Mouse (Mus musculus) liver, embryonic 12.5 days (tissue): ENCODE measurements around the gene Hdac9. TPM values are rescaled to one million over a fixed set of nuclear protein-coding genes. Genes with fewer than 3 reads are reported as not detected.

ENCODE experiments used
- ATAC-seq: fragments of 200-750 bp; cut with Nextera tagmentation; 2 replicates; pipeline ENCODE4 v1.8.0; 2017; ENCODE audit warnings: moderate number of reproducible peaks, mild to moderate bottlenecking, moderate library complexity
- H3K27ac ChIP-seq: fragments of 300-500 bp; sonication (generic); 2 replicates; pipeline ENCODE4 v1.5.1; 2016; ENCODE audit warnings: mild to moderate bottlenecking
- H3K27me3 ChIP-seq: fragments of 300-500 bp; sonication (generic); replicated peaks from 2 replicates; pipeline ENCODE4 v1.6.1; 2016; ENCODE audit warnings: mild to moderate bottlenecking, moderate library complexity
- H3K36me3 ChIP-seq: fragments of 300-500 bp; sonication (generic); 2 replicates; pipeline ENCODE4 v1.6.1; 2016; ENCODE audit warnings: mild to moderate bottlenecking, moderate library complexity
- H3K4me1 ChIP-seq: fragments of 300-500 bp; sonication (generic); 2 replicates; pipeline ENCODE4 v1.6.1; 2016
- H3K4me2 ChIP-seq: fragments of 300-500 bp; sonication (generic); 2 replicates; pipeline ENCODE4 v1.6.1; 2016; ENCODE audit warnings: mild to moderate bottlenecking, moderate library complexity
- H3K4me3 ChIP-seq: fragments of 300-500 bp; sonication (generic); 2 replicates; pipeline ENCODE4 v1.5.1; 2016; ENCODE audit warnings: mild to moderate bottlenecking, moderate library complexity
- H3K9ac ChIP-seq: fragments of 300-500 bp; sonication (generic); 2 replicates; pipeline ENCODE4 v1.6.1; 2016; ENCODE audit warnings: mild to moderate bottlenecking, moderate library complexity
- H3K9me3 ChIP-seq: fragments of 300-500 bp; sonication (generic); replicated peaks from 2 replicates; pipeline ENCODE4 v1.6.1; 2016; ENCODE audit warnings: mild to moderate bottlenecking, moderate library complexity
- WGBS: fragments of 180-500 bp; shearing (Covaris S2); methylation state at CpG from one replicate; pipeline ENCODE4 v1.1.7; 2016; ENCODE audit not compliant: insufficient replicate concordance; 5-methylcytosine and 5-hydroxymethylcytosine counted together
- polyA plus RNA-seq: library from polyadenylated mRNA; unstranded; fragments of >200 nt; fragmentation: Nextera tagmentation; extraction: Ambion mirVana; gene quantifications from 2 replicates; pipeline ENCODE4 v1.2.1, GENCODE M21; 2016

Gene Hdac9
- polyA plus RNA-seq, 1 experiment from 2014 or later, result 1.5 TPM

DNA sequence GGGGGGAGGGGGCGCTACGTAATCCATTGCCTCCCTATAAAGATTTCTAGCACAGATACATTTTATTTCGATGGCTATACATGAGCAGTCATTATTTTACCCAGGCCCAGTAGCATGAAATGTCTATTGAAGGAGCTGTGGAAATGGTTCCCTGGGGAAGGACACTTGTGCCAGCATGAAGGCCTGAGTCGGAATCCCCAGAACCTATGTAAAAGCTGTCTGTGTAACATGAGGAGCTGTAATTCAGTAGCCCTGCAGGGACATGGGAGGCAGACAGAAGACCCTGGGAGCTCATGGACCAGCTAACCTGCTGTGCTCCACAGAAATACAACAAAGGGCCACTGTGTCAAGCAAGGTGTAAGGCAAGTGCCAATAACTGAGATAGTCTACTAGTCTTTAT, 75.7 kb downstream of the Hdac9 start:
- Histone ChIP-seq H3K9me3 (no peaks in the 10 kb centered on the region), H3K4me2 (no peak overlapping the region), H3K27me3 (no peaks in the 10 kb centered on the region), H3K9ac (no peak overlapping the region), H3K36me3 (no peaks in the 10 kb centered on the region), H3K4me1 (no peaks in the 10 kb centered on the region), H3K27ac (no peak overlapping the region), H3K4me3 (no peak overlapping the region)
- WGBS, result 69% methylated on average over 4 of the region's 4 CpGs
- no peak for ATAC-seq

DNA sequence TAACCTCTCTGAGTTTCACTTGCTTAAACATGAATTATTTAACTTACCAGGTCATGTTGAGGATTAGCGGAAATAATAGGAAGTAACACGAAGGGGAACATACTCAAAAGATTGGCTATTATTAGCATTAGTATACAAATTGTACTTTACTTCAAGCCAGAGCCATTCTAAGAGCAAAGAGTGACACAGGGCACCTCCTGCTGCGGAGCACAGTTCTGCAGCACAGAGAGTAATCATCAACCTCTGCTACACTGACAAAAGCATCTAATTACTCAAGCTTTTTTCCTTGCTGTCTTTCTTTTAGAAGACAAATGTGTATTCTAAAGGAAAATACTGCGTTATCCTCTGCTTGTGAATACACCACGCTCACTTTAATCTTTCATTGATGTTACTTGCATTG, 79.6 kb downstream of the Hdac9 start:
- ATAC-seq, result no peak

GRCm38 (mm10) chr12:34836864-34837263, 80.0 kb downstream of the Hdac9 start:
- WGBS, result 52% methylated on average over 1 of the region's 1 CpGs
- H3K27me3 ChIP-seq, result no peaks in the 10 kb centered on the region
- H3K9me3 ChIP-seq, result no peaks in the 10 kb centered on the region
- no peak for ATAC-seq
- H3K9ac ChIP-seq, result no peak overlapping the region
- H3K4me3 ChIP-seq, result no peak overlapping the region
- H3K4me1 ChIP-seq, result no peaks in the 10 kb centered on the region
- no peaks in the 10 kb centered on the region for H3K36me3 ChIP-seq
- no peak overlapping the region for H3K27ac ChIP-seq
- no peak overlapping the region for H3K4me2 ChIP-seq

More for the DNA sequence above, 79.6 kb downstream of the Hdac9 start:
- no peaks in the 10 kb centered on the region for H3K36me3 ChIP-seq
- no peaks in the 10 kb centered on the region for H3K4me1 ChIP-seq
- no peak overlapping the region for H3K27ac ChIP-seq
- WGBS, result 64% methylated on average over 5 of the region's 5 CpGs
- no peaks in the 10 kb centered on the region for H3K27me3 ChIP-seq
- H3K9ac ChIP-seq, result no peak overlapping the region
- no peaks in the 10 kb centered on the region for H3K9me3 ChIP-seq
- H3K4me3 ChIP-seq, result no peak overlapping the region
- no peak overlapping the region for H3K4me2 ChIP-seq

GRCm38 (mm10) chr12:34836085-34836484, 80.8 kb downstream of the Hdac9 start:
- Histone ChIP-seq H3K27me3 (no peaks in the 10 kb centered on the region), H3K9ac (no peak overlapping the region), H3K4me2 (no peak overlapping the region), H3K9me3 (no peaks in the 10 kb centered on the region), H3K27ac (no peak overlapping the region), H3K4me3 (no peak overlapping the region), H3K4me1 (no peaks in the 10 kb centered on the region), H3K36me3 (no peaks in the 10 kb centered on the region)
- ATAC-seq, result no peak
- WGBS, result 65% methylated on average over 1 of the region's 1 CpGs

- no peak overlapping the region for H3K27ac ChIP-seq
- H3K9ac ChIP-seq, result no peak overlapping the region
- H3K36me3 ChIP-seq, result no peaks in the 10 kb centered on the region
- no peak for ATAC-seq
- no peaks in the 10 kb centered on the region for H3K9me3 ChIP-seq
- no peaks in the 10 kb centered on the region for H3K27me3 ChIP-seq
- WGBS, result 55% methylated on average over 3 of the region's 3 CpGs
- no peaks in the 10 kb centered on the region for H3K4me1 ChIP-seq
- H3K4me3 ChIP-seq, result no peak overlapping the region
- no peak overlapping the region for H3K4me2 ChIP-seq
Measured at GRCm38 (mm10) chr12:34835493-34835892, 81.4 kb downstream of the Hdac9 start.

GRCm38 (mm10) chr12:34828684-34829083, 88.2 kb downstream of the Hdac9 start:
- Histone ChIP-seq H3K9me3 (no peaks in the 10 kb centered on the region), H3K4me2 (no peak overlapping the region), H3K36me3 (no peaks in the 10 kb centered on the region), H3K27ac (no peak overlapping the region), H3K4me1 (no peaks in the 10 kb centered on the region), H3K9ac (no peak overlapping the region), H3K27me3 (no peaks in the 10 kb centered on the region), H3K4me3 (no peak overlapping the region)
- no peak for ATAC-seq
- whole genome bisulfite sequencing, result 75% methylated on average over 3 of the region's 3 CpGs

DNA sequence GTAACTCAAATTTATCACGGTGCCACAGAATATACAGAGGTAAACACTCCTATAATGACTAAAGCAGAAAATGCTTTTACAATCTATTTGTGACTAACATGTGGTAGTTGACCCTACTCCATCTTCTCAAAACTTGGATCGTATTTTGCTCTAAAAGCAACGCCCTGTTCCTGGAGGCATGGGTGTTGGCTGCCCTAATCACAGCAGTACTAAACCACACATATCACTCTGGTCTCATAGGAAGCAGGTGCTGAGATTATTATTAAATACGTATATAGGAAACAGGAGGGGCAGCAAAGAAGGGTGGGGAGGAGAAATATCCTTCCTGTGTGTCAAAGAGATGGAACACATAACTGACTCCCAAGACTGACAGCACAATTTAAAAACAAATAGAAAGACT, 90.0 kb downstream of the Hdac9 start:
- H3K27ac ChIP-seq, result no peak overlapping the region
- H3K36me3 ChIP-seq, result no peaks in the 10 kb centered on the region
- no peak overlapping the region for H3K9ac ChIP-seq
- ATAC-seq, result no peak
- WGBS, result 68% methylated on average over 4 of the region's 4 CpGs
- no peak overlapping the region for H3K4me2 ChIP-seq
- H3K4me3 ChIP-seq, result no peak overlapping the region
- H3K9me3 ChIP-seq, result no peaks in the 10 kb centered on the region
- no peaks in the 10 kb centered on the region for H3K4me1 ChIP-seq
- H3K27me3 ChIP-seq, result no peaks in the 10 kb centered on the region

GRCm38 (mm10) chr12:34820229-34820628, 96.7 kb downstream of the Hdac9 start:
- no peaks in the 10 kb centered on the region for H3K36me3 ChIP-seq
- no peak overlapping the region for H3K27ac ChIP-seq
- WGBS, result 42% methylated on average over 6 of the region's 6 CpGs
- H3K4me1 ChIP-seq, result no peaks in the 10 kb centered on the region
- no peak overlapping the region for H3K4me3 ChIP-seq
- H3K4me2 ChIP-seq, result no peak overlapping the region
- no peaks in the 10 kb centered on the region for H3K27me3 ChIP-seq
- ATAC-seq, result no peak
- no peaks in the 10 kb centered on the region for H3K9me3 ChIP-seq
- no peak overlapping the region for H3K9ac ChIP-seq

DNA sequence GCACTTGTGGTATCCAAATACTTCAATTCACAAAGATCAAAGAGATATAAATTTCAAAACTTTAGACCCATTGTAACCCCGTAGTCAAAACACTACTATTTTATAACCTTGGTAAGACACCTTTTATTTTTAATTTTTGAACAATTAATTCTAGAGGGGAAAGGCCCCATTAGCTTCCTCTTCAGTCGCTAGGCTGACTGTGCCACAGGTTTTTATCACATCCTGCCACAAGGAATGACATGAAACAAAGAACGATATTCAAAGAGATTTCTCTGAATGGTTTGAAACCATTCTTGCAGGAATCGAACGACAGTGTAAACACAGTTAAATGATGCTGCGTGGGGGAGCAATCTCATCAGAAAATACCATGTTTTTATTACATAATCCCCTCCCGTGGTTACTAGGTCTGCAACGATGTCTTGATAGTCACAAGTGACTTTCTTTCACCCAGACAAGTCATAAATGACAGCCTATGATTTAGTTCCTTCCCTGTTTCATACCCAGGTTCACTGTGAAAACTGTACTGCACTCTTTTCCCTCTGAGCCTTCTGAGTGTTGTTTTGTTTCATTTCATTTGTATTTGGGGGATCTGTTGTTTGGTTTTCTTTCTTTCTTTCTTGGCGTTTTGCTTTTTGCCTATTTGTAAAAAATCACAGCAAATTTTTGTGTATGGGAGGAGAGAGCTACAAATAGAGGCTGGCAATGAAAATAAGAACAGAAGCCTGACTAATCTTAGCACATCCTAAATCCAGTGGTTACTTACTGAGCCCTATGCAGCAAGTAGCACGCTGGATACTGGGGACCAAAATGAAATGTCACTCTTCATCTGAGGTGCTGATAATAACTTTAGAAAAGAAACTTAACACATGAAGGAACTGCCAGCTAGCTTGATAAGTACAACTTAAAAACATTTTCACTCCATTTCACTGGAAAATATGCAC, 105.0 kb downstream of the Hdac9 start:
- H3K27me3 ChIP-seq, result no peaks in the 10 kb centered on the region
- H3K4me1 ChIP-seq, result no peaks in the 10 kb centered on the region
- H3K27ac ChIP-seq, result no peak overlapping the region
- H3K4me2 ChIP-seq, result no peak overlapping the region
- 28% methylated on average over 10 of the region's 10 CpGs for WGBS
- no peak overlapping the region for H3K4me3 ChIP-seq
- ATAC-seq, result no peak
- no peak overlapping the region for H3K9ac ChIP-seq
- H3K9me3 ChIP-seq, result no peaks in the 10 kb centered on the region
- H3K36me3 ChIP-seq, result no peaks in the 10 kb centered on the region

DNA sequence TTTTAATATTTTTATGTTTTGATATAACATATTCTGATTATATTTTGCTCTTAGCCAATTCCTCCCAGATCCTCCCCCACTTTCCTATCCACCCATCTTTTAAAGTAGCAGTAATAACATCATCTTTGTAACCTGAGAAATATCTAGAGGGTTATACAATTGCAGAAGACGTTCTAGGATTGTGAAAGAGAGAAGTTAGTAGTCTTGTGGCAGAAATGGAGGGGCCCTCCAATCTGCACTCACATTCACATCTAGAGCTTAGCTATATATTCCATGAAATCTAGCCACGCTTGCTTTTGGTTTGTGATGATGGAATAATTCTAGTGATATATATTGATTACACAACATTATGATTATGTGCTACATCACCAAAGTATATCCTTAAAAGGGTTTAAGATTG, 106.7 kb downstream of the Hdac9 start:
- no peaks in the 10 kb centered on the region for H3K27me3 ChIP-seq
- no peaks in the 10 kb centered on the region for H3K4me1 ChIP-seq
- H3K4me2 ChIP-seq, result no peak overlapping the region
- no peak overlapping the region for H3K27ac ChIP-seq
- no peaks in the 10 kb centered on the region for H3K9me3 ChIP-seq
- H3K36me3 ChIP-seq, result no peaks in the 10 kb centered on the region
- no peak overlapping the region for H3K9ac ChIP-seq
- no peak overlapping the region for H3K4me3 ChIP-seq
- no peak for ATAC-seq
- 65% methylated on average over 2 of the region's 2 CpGs for WGBS

DNA sequence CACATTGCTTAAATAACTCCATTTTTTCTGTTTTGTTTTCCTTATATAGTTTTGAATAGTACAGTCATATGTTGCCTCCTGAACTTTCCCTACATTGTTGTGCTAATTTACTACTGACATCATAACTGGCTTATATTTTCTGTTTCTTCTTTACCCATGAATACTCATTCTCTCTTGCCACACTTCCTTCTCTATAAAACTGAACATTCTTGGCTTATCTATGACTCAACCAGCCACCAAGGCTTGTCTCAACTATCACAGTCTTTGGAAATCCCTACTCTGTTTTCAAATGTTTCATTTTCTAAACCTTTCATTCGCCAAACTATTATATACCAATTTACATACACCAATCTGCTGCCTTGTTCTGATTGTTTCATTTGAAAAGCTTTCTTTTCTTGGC, 108.7 kb downstream of the Hdac9 start:
- no peak overlapping the region for H3K9ac ChIP-seq
- H3K4me2 ChIP-seq, result no peak overlapping the region
- no peaks in the 10 kb centered on the region for H3K4me1 ChIP-seq
- H3K27me3 ChIP-seq, result no peaks in the 10 kb centered on the region
- no peak for ATAC-seq
- 62% methylated on average over 1 of the region's 1 CpGs for WGBS
- H3K4me3 ChIP-seq, result no peak overlapping the region
- no peaks in the 10 kb centered on the region for H3K36me3 ChIP-seq
- H3K9me3 ChIP-seq, result no peaks in the 10 kb centered on the region
- no peak overlapping the region for H3K27ac ChIP-seq

DNA sequence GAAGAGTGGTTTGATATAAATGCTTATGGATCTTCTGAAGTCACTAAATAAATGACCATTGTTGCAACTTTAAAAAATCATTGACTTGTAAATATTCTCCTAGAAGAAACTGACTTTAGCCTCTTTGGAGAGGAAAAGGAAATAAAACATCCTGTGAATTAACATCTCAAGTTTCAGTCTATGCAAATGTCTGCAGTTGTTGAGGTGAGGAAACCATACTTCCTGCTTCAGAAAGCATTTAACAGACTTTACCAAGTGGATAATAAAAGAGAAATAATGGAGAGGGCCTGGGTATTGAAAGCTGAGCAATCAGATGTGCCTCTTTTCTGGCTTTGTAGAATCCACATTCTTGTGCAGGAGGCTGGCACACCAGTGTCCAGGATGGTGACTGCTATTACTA, 110.4 kb downstream of the Hdac9 start:
- H3K27me3 ChIP-seq, result no peaks in the 10 kb centered on the region
- H3K4me3 ChIP-seq, result no peak overlapping the region
- no peak overlapping the region for H3K4me2 ChIP-seq
- no peaks in the 10 kb centered on the region for H3K9me3 ChIP-seq
- ATAC-seq, result no peak
- H3K4me1 ChIP-seq, result no peaks in the 10 kb centered on the region
- no peak overlapping the region for H3K27ac ChIP-seq
- no peaks in the 10 kb centered on the region for H3K36me3 ChIP-seq
- H3K9ac ChIP-seq, result no peak overlapping the region

DNA sequence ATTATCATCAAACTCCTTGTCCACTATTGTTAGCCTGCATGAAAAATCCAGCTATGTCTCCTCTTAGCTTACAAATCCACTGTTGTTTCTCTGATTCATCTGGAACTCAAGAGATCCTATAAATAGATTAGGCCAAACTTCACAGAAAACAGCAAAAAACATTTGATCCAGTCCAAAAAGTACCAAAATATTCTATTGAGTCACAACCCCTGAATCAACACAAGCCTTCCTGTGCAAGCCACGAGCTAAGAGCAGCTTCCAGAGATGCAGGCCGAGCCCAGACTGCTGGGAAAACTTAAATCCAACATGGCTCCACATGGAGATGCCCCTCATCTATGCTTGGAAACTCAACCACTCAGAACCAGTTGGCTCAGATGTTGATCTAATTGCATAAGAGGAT, 113.2 kb downstream of the Hdac9 start:
- Histone ChIP-seq H3K9ac (no peak overlapping the region), H3K4me3 (no peak overlapping the region), H3K27ac (no peak overlapping the region), H3K36me3 (no peaks in the 10 kb centered on the region), H3K4me2 (no peak overlapping the region), H3K27me3 (no peaks in the 10 kb centered on the region), H3K9me3 (no peaks in the 10 kb centered on the region), H3K4me1 (no peaks in the 10 kb centered on the region)
- no peak for ATAC-seq
- 53% methylated on average over 2 of the region's 2 CpGs for WGBS
